Comparison of ENCODE assay signal across 23 mouse cellular contexts in the genomic region with DNA sequence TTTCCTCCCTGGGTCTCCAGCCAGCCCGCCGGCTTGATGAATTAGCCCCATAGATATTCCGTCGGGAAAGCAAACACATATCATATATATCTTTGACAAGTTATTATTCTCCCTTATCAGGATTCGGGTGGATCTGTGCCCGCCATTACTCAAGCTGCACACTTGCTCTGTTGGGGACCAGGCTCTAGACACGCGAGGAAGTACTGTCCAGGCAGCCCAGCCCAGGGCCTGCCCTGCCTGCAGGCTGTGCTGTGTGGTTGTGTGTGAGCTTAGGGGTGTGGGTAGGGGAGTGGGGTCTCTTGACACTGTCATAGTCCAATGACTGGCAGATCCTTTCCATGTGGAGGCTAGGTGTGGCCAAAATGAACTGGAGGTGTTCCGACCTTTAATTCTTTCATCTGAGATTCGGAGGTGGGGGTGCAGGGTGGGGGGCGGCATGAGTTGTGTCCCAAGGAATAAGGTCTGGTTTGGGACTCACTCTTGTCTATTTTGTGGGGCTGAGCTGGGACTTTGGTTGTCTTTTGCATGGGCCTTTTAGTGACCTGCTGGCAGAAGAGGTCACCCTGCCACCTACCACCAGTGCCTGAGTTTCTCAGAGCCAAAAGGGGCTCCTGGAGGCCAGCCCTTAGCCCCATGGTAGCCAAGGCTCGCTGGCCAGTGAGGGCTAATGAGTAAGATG. TPM values are rescaled to one million over a fixed set of nuclear protein-coding genes. Genes with fewer than 3 reads are reported as not detected.
A peak's percentile ranks its signal among the peaks of the same experiment; 100 is the strongest.
DNase-seq lines count a peak whose midpoint lies in the region; ATAC-seq and TF ChIP-seq lines count a peak whose summit lies in the region.
"Had no signal": no experiment of that assay in that cellular context is flagged by ENCODE, and none has a peak within 500 bp of the region (broad histone marks: within the 10 kb centered on the region; RNA-seq: fewer than 3 reads in every experiment).

No protein-coding gene starts in this region.

- H3K4me3 ChIP-seq in heart, embryonic 13.5 days: no peak overlapping the region
- H3K4me3 ChIP-seq in lung, embryonic 16.5 days (ENCODE audit: low read length): no peak overlapping the region
- peak overlapping the region; percentile 57 for H3K4me3 ChIP-seq in E14TG2a.4 (replicated peaks; ENCODE audit: low read length)
- H3K4me3 ChIP-seq in hindbrain, embryonic 16.5 days (ENCODE audit: low read length): no peak overlapping the region
- H3K4me3 ChIP-seq: embryonic facial prominence, embryonic 12.5 days had no signal

- no peak overlapping the region for H3K9ac ChIP-seq in heart, embryonic 13.5 days
- no peak overlapping the region for H3K9ac ChIP-seq in lung, embryonic 16.5 days (ENCODE audit: low read length)
- no peak overlapping the region; the same call in 1 of the 2 replicates for H3K9ac ChIP-seq in hindbrain, embryonic 16.5 days (ENCODE audit: low read depth, low read length)
- H3K9ac ChIP-seq: embryonic facial prominence, embryonic 12.5 days; liver, embryonic 14.5 days had no signal

- WGBS in heart, embryonic 13.5 days: 42% methylated on average over 12 of the region's 12 CpGs
- WGBS in lung, embryonic 16.5 days: 17% methylated on average over 12 of the region's 12 CpGs
- WGBS in hindbrain, embryonic 16.5 days: 45% methylated on average over 12 of the region's 12 CpGs

- H3K27me3 ChIP-seq in heart, embryonic 13.5 days (replicated peaks): peaks cover 45% of the 10 kb centered on the region
- peaks cover 9% of the 10 kb centered on the region for H3K27me3 ChIP-seq in lung, embryonic 16.5 days (ENCODE audit: control insufficient read depth, insufficient read depth, low read depth, low read length)
- peaks cover 28% of the 10 kb centered on the region for H3K27me3 ChIP-seq in E14TG2a.4 (ENCODE audit: insufficient read depth, low read length)
- no peaks in the 10 kb centered on the region for H3K27me3 ChIP-seq in hindbrain, embryonic 16.5 days (replicated peaks; ENCODE audit: control insufficient read depth, insufficient read depth, low read length)

- TF ChIP-seq CTCF in E14TG2a.4 (conservative IDR thresholded peaks at IDR 0.05; ENCODE audit: low read length): no peak

- no peak overlapping the region for H3K27ac ChIP-seq in heart, embryonic 13.5 days (replicated peaks)
- H3K27ac ChIP-seq in lung, embryonic 16.5 days (ENCODE audit: low read length): peak overlapping the region; percentile 47
- no peak overlapping the region for H3K27ac ChIP-seq in hindbrain, embryonic 16.5 days (ENCODE audit: low read depth, low read length)
- H3K27ac ChIP-seq: embryonic facial prominence, embryonic 12.5 days; liver, embryonic 14.5 days had no signal

- peaks cover 5% of the 10 kb centered on the region for H3K4me1 ChIP-seq in heart, embryonic 13.5 days
- peaks cover 10% of the 10 kb centered on the region for H3K4me1 ChIP-seq in lung, embryonic 16.5 days (replicated peaks; ENCODE audit: control insufficient read depth, insufficient read depth, low read length)
- peaks cover 39% of the 10 kb centered on the region for H3K4me1 ChIP-seq in E14TG2a.4 (replicated peaks; ENCODE audit: low read depth, low read length)
- peaks cover 12% of the 10 kb centered on the region for H3K4me1 ChIP-seq in hindbrain, embryonic 16.5 days (ENCODE audit: control insufficient read depth, insufficient read depth, low read depth, low read length)

- DNase-seq in heart, postnatal 10 days: no peak
- no peak for DNase-seq in lung, postnatal 25 days (ENCODE audit: low spot score)
- DNase-seq in left cerebral cortex, postnatal 36 days (ENCODE audit: low spot score in 2 of 2): no peak
- DNase-seq in embryo, embryonic 10.5 days (ENCODE audit: low spot score): no peak
- DNase-seq: adrenal gland, adult 2 months; cerebellum, adult 11-12 months; gastrocnemius, postnatal 36 days; kidney, adult 18-20 months; kidney, postnatal 36 days; left cerebral cortex, postnatal 4 days; thymus, postnatal 25 days had no signal

- H3K4me2 ChIP-seq in heart, embryonic 13.5 days: 0 out of 2 replicates have a peak overlapping the region, but pooled peaks have one; percentile 0
- peak overlapping the region; percentile 41; the same call in 1 of the 2 replicates for H3K4me2 ChIP-seq in lung, embryonic 16.5 days (ENCODE audit: low read depth, low read length)
- no peak overlapping the region for H3K4me2 ChIP-seq in hindbrain, embryonic 16.5 days (ENCODE audit: low read length)
- H3K4me2 ChIP-seq: embryonic facial prominence, embryonic 12.5 days had no signal

- no peaks in the 10 kb centered on the region for H3K9me3 ChIP-seq in heart, embryonic 13.5 days
- no peaks in the 10 kb centered on the region for H3K9me3 ChIP-seq in lung, embryonic 16.5 days (ENCODE audit: control insufficient read depth, low read length)
- H3K9me3 ChIP-seq in E14TG2a.4 (ENCODE audit: low read length): no peaks in the 10 kb centered on the region
- no peaks in the 10 kb centered on the region for H3K9me3 ChIP-seq in hindbrain, embryonic 16.5 days (ENCODE audit: control insufficient read depth, low read length)
- H3K9me3 ChIP-seq: embryonic facial prominence, embryonic 12.5 days; G1E had no signal

- no peaks in the 10 kb centered on the region for H3K36me3 ChIP-seq in heart, embryonic 13.5 days
- no peaks in the 10 kb centered on the region for H3K36me3 ChIP-seq in lung, embryonic 16.5 days (ENCODE audit: control insufficient read depth, insufficient read depth, low read length)
- H3K36me3 ChIP-seq in E14TG2a.4 (ENCODE audit: insufficient read depth, low read length): no peaks in the 10 kb centered on the region
- no peaks in the 10 kb centered on the region for H3K36me3 ChIP-seq in hindbrain, embryonic 16.5 days (ENCODE audit: control insufficient read depth, insufficient read depth, low read length)
- H3K36me3 ChIP-seq: embryonic facial prominence, embryonic 12.5 days; G1E had no signal

- intact Hi-C loops in heart, postnatal 10 days (cut with DNase I): loop anchor here (5.0 kb wide), 3 partner anchors 385 to 1355 kb away; no protein-coding TSS in a partner anchor
- intact Hi-C loops in left cerebral cortex, postnatal 36 days (cut with DNase I): loop anchor here (10.0 kb wide), 2 partner anchors 462 to 1352 kb away; no protein-coding TSS in a partner anchor

- ATAC-seq in heart, embryonic 13.5 days (ENCODE audit: extremely low read depth, insufficient number of reproducible peaks, low FRiP score, low TSS enrichment): no peak
- peak; percentile 79 for ATAC-seq in lung, embryonic 16.5 days (ENCODE audit: low read depth)
- 0 out of 2 replicates have a peak, but pooled peaks have one; percentile 12 for ATAC-seq in hindbrain, embryonic 16.5 days

RNA-seq across cellular contexts. Expression of a gene that starts 33.0 kb away (rescaled TPM):
- polyA plus RNA-seq in heart, embryonic 13.5 days (2015; fragmentation: Nextera tagmentation; extraction: Ambion mirVana): not detected in 2 replicates
- total RNA-seq in heart, postnatal 10 days (2021): not detected
- not detected in 2 replicates for polyA plus RNA-seq in lung, embryonic 16.5 days (2015; fragmentation: Nextera tagmentation; extraction: Ambion mirVana)
- not detected in 2 replicates for polyA plus RNA-seq in hindbrain, embryonic 16.5 days (2015; fragmentation: Nextera tagmentation; extraction: Ambion mirVana)
- under 1 TPM in 1 of 2 experiments, not detected in 1; 0.35 TPM for total RNA-seq in left cerebral cortex, postnatal 36 days (2021)
- total RNA-seq: adrenal gland, adult 2 months; G1E; gastrocnemius, postnatal 36 days; heart, postnatal 25 days; layer of hippocampus, postnatal 25 days; left cerebral cortex, postnatal 4 days had no signal
- polyA plus RNA-seq: adrenal gland, adult 2 months; brain, embryonic 14.5 days; C2C12; embryonic facial prominence, embryonic 12.5 days; G1E; liver, embryonic 14.5 days; stomach, embryonic 16.5 days had no signal
